8 mouse cellular contexts compared by ENCODE assay signal in genomic region chr16:22438441-22439373, GRCm38 (mm10). TPM values are rescaled to one million over a fixed set of nuclear protein-coding genes. Genes with fewer than 3 reads are reported as not detected.
A peak's percentile ranks its signal among the peaks of the same experiment; 100 is the strongest.
DNase-seq lines count a peak whose midpoint lies in the region; ATAC-seq and TF ChIP-seq lines count a peak whose summit lies in the region.

No protein-coding gene starts in this region.

- peak overlapping the region; percentile 68 for H3K4me3 ChIP-seq in hindbrain, embryonic 15.5 days
- H3K4me3 ChIP-seq in left cerebral cortex, adult 2 months, result peak overlapping the region; percentile 90

- H3K4me2 ChIP-seq in hindbrain, embryonic 15.5 days, result peak overlapping the region; percentile 97

- no peaks in the 10 kb centered on the region for H3K36me3 ChIP-seq in hindbrain, embryonic 15.5 days

- peak; percentile 39 for ATAC-seq in hindbrain, embryonic 15.5 days (ENCODE audit: low FRiP score, low read depth)

- H3K9me3 ChIP-seq in hindbrain, embryonic 15.5 days, result no peaks in the 10 kb centered on the region

- WGBS in hindbrain, embryonic 15.5 days, result under 1% methylated on average over 59 of the region's 59 CpGs

- no peak for TF ChIP-seq CTCF in left cerebral cortex, adult 2 months (IDR thresholded peaks at IDR 0.05)

- peak; percentile 67 for DNase-seq in WW6 (ENCODE audit: low read depth, low spot score)
- peak; percentile 83 for DNase-seq in cerebellum, adult 9-11 months
- peak; percentile 48 to 50 for DNase-seq in frontal cortex, postnatal 25 days (ENCODE audit: low spot score in 2 of 2)
- peak; percentile 69 to 74 for DNase-seq in left cerebral cortex, adult 2 months (ENCODE audit: extremely low spot score in 1 of 2, low spot score in 2 of 2)
- peak; percentile 74 to 82 for DNase-seq in lung, postnatal 4 days
- peak; percentile 82 for DNase-seq in right cerebral cortex, postnatal 14 days
- DNase-seq in c-Kit-positive CD71-positive TER-119-positive erythroid progenitor cells, embryonic 14.5 days (ENCODE audit: low spot score), result no peak

- peaks cover 64% of the 10 kb centered on the region for H3K27me3 ChIP-seq in hindbrain, embryonic 15.5 days

- peaks cover 30% of the 10 kb centered on the region for H3K4me1 ChIP-seq in hindbrain, embryonic 15.5 days (replicated peaks)

- H3K9ac ChIP-seq in hindbrain, embryonic 15.5 days, result peak overlapping the region; percentile 50

- intact Hi-C loops in left cerebral cortex, adult 2 months (cut with DNase I), result loop anchor here (5.0 kb wide), 1 partner anchor 126 kb away; no protein-coding TSS in a partner anchor

- H3K27ac ChIP-seq in hindbrain, embryonic 15.5 days (replicated peaks), result peak overlapping the region; percentile 68
- H3K27ac ChIP-seq in left cerebral cortex, adult 2 months, result peak overlapping the region; percentile 92

RNA-seq across cellular contexts. Expression of gene Etv5, which starts 0.8 kb away (rescaled TPM):
- 21.7 and 32.1 TPM in 2 replicates for polyA plus RNA-seq in hindbrain, embryonic 15.5 days (2015; fragmentation: Nextera tagmentation; extraction: Ambion mirVana)
- 10 to 100 TPM; 94.7 to 97.5 TPM for total RNA-seq in left cerebral cortex, adult 2 months (2021)
